Mouse (Mus musculus) erythroblast, embryonic 14.5 days (primary cell): ENCODE data around the gene Olfr1015.

Source experiments
- GATA1 ChIP-seq: IDR thresholded peaks from 2 replicates; pipeline ENCODE4 v1.6.1; 2012; ENCODE audit warnings: low read length, inconsistent platforms, mixed read lengths
- TAL1 ChIP-seq: IDR thresholded peaks from 3 replicates; pipeline ENCODE4 v1.6.1; 2012; ENCODE audit warnings: low read length, inconsistent platforms, mixed read lengths

DNA sequence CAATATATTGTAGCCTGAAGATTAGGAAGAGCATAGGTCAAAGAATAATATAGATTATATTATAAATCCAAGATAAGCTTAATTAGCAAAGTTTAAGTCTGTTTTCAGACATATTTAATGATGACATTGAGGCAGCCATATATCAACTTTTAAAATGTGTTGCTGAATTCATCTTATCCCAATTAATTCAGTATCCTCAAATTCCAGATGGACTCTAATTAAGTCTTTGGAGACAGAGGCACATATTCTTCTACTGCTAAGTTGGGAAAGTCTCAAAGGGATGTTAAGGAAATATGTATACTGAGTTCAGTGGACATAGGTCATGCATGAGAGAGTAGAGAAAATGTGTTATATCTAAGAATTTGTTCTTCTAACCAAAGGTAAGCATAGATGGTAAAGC, at the start of gene Olfr1015:
- TF ChIP-seq GATA1 (no peak), TAL1 (no peak)
